Mouse (Mus musculus) thymus, postnatal 0 days (tissue): ENCODE results near the gene Klhl35. TPM values are rescaled to one million over a fixed set of nuclear protein-coding genes. Genes with fewer than 3 reads are reported as not detected.
A peak's percentile ranks its signal among the peaks of the same experiment; 100 is the strongest.

ENCODE experiments used
- DNase-seq: peaks from one replicate; pipeline ENCODE4 v3.0.0-alpha.2; 2015; ENCODE audit warnings: low spot score
- polyA plus RNA-seq: library from polyadenylated mRNA; unstranded; fragments of >200 nt; fragmentation: Nextera tagmentation; extraction: Ambion mirVana; gene quantifications from 2 replicates; pipeline ENCODE4 v1.2.1, GENCODE M21; 2015

Klhl35 gene
- polyA plus RNA-seq, 1 experiment from 2014 or later = 1.1 TPM

DNA sequence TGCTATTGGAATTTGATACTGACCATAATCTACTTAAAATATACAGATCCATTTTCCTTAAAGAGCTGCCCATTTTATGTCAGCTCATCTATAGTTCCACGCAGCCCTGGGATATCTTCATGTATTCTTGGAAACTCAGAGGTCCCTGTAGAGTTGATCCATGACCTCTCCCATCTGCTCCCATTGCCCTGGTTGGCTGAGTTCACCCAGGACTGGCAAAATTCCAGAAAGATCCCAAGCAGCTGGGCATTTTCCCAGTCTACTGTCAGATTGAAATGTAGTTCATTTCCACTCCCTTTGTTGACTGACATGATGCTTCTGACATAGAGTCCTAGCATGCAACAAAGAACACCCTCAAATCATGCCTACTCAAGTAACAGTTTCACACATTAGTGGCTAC lies 33.3 kb downstream of the Klhl35 start:
- no peak for DNase-seq

DNA sequence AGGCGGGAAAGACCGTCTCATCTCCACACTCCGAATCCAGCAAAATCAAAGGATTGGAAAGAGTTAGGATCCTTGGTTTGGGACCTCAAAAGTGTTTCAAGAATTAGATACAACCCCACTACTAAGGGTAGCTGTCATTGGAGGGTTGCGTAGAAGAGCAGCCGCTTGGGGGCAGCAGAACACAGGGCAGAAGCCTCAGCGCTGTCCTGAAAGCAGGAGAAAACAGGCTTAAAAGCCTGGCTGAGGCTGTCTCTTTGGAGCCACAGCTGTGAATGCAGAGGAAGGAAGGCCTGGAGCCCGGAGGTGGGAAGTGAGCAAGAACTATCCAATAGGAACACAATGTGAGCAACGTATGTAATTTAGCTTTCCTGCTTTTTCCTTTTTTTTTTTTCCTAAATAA lies 34.4 kb downstream of the Klhl35 start:
- peak; percentile 83 for DNase-seq

DNA sequence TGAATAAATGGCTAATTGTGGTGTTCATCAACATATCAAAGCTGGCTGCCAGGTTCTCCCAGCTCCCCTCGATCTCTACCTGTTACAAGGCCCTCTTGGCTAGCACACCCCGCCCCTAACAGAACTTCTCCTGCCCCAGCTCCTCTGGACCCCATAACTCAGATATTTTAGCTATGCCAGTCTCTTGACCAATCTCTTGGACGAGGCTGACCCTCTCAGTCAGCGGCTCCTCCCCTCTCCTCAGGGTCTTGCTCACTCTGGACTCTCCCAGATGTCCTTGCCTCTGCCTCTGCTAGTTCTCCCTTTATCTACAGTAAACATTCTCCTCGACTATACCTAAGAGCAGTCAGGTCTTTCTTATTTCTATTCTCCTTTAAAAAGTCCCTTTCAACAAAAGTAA lies 34.9 kb downstream of the Klhl35 start:
- no peak for DNase-seq

DNA sequence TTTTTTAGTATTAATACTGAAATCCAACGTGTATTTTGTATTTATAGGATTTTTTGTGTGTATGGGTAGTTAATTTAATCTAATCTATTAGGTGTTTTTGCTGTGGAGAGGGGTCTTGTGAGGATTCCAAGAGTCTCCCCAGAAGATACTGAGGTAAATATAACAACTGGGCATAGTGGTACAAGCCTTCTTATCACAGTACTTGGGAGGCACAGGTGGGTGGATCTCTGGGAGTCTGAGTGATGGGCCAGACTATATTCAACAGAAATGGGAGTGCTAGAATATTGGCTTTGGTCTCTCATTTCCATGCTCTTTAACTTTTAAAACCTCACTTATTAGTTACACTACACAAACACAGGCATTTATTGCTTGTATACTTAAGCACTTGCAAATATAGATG lies 35.3 kb downstream of the Klhl35 start:
- DNase-seq = no peak

DNA sequence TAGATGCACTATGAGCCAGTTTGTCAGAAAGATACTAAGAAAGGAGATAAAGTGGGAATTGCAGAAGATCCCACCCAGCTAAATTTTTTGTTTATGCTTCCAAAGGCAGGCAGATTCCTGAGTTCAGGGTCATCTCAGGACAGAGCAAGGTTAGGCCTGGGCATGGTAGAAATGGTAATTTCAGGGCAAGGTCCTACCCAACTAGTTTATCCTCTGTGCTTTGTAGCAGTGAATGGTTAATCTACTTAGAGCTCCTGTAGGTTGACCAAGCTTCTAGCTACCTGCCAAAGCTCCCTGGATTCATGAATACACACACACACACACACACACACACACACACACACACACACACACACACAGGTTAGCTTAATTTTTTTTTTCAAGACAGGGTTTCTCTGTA lies 38.8 kb downstream of the Klhl35 start:
- no peak for DNase-seq

DNA sequence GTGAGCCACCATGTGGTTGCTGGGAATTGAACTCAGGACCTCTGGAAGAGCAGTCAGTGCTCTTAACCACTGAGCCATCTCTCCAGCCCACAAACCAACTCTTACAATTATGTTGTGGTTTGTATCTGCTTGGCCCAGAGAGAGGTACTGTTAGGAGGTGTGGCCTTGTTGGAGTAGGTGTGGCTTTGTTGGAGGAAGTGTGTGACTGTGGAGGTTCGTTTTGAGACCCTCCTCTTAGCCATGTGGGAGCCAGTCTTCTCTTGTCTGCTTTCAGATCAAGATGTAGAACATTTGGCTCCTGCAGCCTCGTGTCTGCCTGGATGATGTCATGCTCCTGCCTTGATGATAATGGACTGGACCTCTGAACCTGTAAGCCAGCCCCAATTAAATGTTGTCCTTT lies 42.4 kb downstream of the Klhl35 start:
- peak; percentile 19 for DNase-seq

DNA sequence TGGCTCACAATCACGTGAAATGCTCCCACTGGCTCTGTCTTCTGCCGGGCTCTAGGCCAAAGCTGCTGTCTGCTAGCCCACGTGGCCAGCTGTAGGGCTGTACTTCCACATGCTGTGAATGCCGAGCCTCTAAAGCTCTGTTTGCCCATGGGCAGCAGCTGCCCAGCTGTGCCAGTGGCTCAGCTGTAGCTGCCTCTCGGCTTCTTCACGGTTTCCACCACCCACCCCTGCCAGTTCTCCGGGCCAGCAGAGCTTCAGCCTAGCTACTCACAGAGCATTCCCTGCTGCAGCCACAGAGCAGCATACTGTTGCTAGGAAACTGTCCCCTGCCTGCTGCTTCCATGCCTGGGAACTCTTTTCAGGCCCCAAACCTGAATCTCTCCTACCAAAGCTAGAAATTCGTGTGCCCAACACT lies 44.3 kb downstream of the Klhl35 start:
- DNase-seq = no peak

DNA sequence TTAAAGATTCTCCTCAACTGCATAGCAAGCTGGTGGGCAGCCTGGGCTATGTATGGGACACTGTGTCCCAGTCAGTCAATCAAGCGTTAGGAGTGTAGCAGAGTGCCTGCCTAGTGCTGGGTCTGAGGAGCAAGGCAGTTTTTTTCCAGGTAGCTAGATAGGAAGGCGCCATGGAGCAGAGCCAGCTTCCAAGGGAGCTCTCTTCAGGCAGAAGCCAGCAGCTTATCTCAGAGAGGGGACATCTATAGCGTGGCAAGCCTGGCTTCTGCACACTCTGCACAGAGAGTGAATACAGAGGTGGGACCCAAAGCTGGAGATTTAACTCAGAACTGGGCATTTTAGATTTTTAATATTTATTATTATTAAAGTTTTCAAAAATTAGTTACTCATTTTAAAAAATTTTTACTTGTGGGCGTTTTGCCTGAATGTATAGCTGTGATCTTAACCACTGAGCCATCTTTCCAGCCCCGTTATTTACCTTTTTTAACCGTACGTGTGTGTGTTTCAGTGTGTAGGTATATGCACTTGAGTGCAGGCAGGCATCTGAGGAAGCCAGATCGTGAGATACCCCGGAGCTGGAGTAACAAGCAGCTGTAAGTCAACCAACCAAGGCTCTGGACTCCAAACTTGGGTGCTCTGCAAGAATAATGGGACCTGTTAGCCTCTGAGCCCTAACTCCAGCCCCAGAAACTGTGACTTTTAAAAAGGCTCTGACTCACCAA lies 50.4 kb downstream of the Klhl35 start:
- no peak for DNase-seq

DNA sequence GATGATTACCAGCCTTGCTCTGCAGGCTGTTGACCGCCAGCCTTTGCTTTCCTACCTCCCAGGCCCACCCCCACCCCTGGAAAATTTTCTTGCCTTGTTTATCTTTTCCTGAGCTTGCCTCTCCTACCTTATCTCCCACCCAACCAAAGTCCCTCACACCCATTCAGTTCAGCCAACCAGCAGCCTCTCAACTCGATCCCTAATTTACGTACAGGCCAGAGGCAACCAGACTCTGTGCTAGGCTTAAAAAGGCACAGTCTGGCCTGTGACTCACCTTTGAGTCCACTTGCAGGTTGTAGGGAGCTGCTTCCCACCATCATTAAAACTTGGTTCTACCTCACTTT lies 51.0 kb downstream of the Klhl35 start:
- DNase-seq = no peak

DNA sequence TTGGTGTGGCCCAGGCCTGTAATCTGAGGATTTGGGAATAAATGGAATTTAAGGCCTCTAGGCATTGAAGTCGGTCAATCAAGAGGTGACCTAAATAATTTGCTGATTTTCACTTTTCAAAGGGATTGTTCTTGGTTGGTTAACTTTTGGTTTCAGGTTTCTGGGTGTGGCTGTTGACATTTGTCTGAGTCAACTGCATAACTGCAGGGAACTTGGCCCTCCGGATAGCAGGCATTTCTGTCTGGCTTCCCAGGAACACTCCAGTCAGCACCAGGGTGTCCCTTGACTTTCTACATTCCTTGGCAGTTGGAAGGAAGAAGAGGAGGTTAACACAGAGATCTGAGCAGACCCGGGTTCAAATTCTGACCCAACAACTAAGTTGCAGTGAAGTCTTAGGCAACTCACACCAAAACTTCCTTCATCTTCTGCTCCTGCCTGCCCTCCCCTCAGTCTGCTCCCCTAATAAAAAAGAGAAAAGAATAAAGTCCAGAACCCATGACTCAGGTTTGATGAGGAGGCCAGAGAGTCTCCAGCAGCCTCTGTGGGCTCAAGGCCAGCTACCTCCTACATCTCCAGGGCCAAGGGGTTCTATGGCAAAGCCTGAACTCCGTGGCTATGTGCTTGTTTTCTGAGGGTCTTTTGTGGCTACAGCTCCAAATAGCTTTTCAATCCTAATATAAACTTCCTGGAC lies 53.3 kb downstream of the Klhl35 start:
- DNase-seq = no peak

DNA sequence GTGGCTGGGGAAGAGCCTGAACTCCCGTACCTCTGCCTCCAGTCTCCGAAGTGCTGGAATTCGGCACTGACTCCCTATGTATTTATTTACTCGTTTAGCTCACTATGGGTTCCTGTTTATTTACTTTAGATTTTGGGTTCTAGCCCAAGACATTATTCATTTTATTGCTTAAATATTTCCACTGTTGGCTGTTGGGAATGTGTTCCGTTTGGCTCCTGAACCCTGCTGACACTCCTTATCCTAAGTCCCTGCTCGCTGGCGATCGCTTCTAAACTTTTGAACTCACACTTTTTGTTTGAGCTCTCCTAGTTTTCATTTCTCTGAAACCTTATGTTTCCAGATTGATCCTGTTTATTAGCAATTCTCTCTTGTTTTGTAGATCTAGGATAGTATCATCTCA lies 57.3 kb downstream of the Klhl35 start:
- no peak for DNase-seq

Other genes with a start within 250 kb of the Klhl35 start
- gene Mogat2, start 227.4 kb upstream of the Klhl35 start, polyA plus RNA-seq = 0.25 and 0.51 TPM in 2 replicates
- 0.35 and 0.84 TPM in 2 replicates for gene Map6, start 198.6 kb upstream of the Klhl35 start, polyA plus RNA-seq
- 73.2 and 96.8 TPM in 2 replicates for gene Serpinh1, start 112.8 kb upstream of the Klhl35 start, polyA plus RNA-seq
- 2.9 and 3.1 TPM in 2 replicates for gene Gdpd5, start 84.6 kb upstream of the Klhl35 start, polyA plus RNA-seq
- 1,054 and 1,103 TPM in 2 replicates for gene Rps3, start 17.7 kb downstream of the Klhl35 start, polyA plus RNA-seq
- gene Arrb1, start 69.5 kb downstream of the Klhl35 start, polyA plus RNA-seq = 4.6 and 5.2 TPM in 2 replicates
- 1.4 and 1.6 TPM in 2 replicates for gene Tpbgl, start 161.1 kb downstream of the Klhl35 start, polyA plus RNA-seq
- gene Slco2b1, start 245.3 kb downstream of the Klhl35 start, polyA plus RNA-seq = 11.3 and 13.9 TPM in 2 replicates